In the genomic region with DNA sequence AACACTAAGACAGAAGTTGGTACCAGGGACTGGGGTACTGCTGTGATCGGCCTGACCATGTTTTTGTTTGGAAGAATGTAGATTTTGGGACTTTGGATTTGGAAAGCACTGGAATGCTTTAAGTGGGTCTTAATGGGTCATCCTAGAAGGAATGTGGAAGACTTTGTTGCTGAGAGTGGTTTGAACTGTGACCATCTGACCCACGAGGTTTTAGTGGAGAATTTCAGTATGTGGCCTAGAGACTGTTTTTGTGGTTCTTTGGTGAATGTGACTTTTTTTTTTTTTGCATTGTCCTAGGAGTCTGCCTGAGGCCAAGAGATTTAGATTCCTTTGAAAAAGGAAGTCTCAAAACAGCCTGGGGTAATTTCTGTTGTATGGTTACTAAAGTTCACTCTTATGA, we compare ENCODE assay signal across 14 mouse cellular contexts.
"Had no signal": no experiment of that assay in that cellular context is flagged by ENCODE, and none has a peak within 500 bp of the region (broad histone marks: within the 10 kb centered on the region; RNA-seq: fewer than 3 reads in every experiment).

No protein-coding gene starts in this region.

- H3K4me2 ChIP-seq: limb, embryonic 12.5 days; lung, embryonic 15.5 days; midbrain, embryonic 11.5 days; midbrain, embryonic 15.5 days; neural tube, embryonic 12.5 days; stomach, embryonic 15.5 days had no signal

- H3K4me1 ChIP-seq: limb, embryonic 12.5 days; lung, embryonic 15.5 days; midbrain, embryonic 15.5 days; neural tube, embryonic 12.5 days; stomach, embryonic 15.5 days had no signal

- DNase-seq: layer of hippocampus, adult 9-11 months; layer of hippocampus, postnatal 36 days; lung, postnatal 14 days; retina, postnatal 1 day; right cerebral cortex, postnatal 4 days; thymus, postnatal 4 days had no signal

- H3K9me3 ChIP-seq: limb, embryonic 12.5 days; lung, embryonic 15.5 days; megakaryocyte, embryonic 14.5 days; midbrain, embryonic 15.5 days; neural tube, embryonic 12.5 days; stomach, embryonic 15.5 days had no signal

- H3K9ac ChIP-seq: limb, embryonic 12.5 days; lung, embryonic 15.5 days; midbrain, embryonic 15.5 days; neural tube, embryonic 12.5 days; stomach, embryonic 15.5 days had no signal

- H3K4me3 ChIP-seq: limb, embryonic 12.5 days; lung, embryonic 15.5 days; megakaryocyte, embryonic 14.5 days; midbrain, embryonic 15.5 days; neural tube, embryonic 12.5 days; stomach, embryonic 15.5 days had no signal

- H3K27ac ChIP-seq: limb, embryonic 12.5 days; lung, embryonic 15.5 days; macrophage; midbrain, embryonic 15.5 days; neural tube, embryonic 12.5 days; stomach, embryonic 15.5 days had no signal

- H3K27me3 ChIP-seq: limb, embryonic 12.5 days; lung, embryonic 15.5 days; megakaryocyte, embryonic 14.5 days; midbrain, embryonic 15.5 days; neural tube, embryonic 12.5 days; stomach, embryonic 15.5 days had no signal

- ATAC-seq: midbrain, embryonic 15.5 days had no signal
